ENCODE assay signal across 8 mouse cellular contexts in genomic region chr2:126673317-126674242, GRCm38 (mm10). TPM values are rescaled to one million over a fixed set of nuclear protein-coding genes. Genes with fewer than 3 reads are reported as not detected.
DNase-seq lines count a peak whose midpoint lies in the region; ATAC-seq lines count a peak whose summit lies in the region.

No protein-coding gene starts in this region.

- peak overlapping the region; percentile 55 for H3K4me2 ChIP-seq in neural tube, embryonic 11.5 days (ENCODE audit: low read depth)

- H3K27me3 ChIP-seq in neural tube, embryonic 11.5 days (ENCODE audit: control insufficient read depth, insufficient read depth, low read length), result no peaks in the 10 kb centered on the region

- no peaks in the 10 kb centered on the region for H3K9me3 ChIP-seq in neural tube, embryonic 11.5 days (ENCODE audit: control insufficient read depth, low read length)

- no peak for DNase-seq in neural tube, embryonic 11.5 days (ENCODE audit: low spot score)
- no peak for DNase-seq in neural tube, embryonic 10.5 days (ENCODE audit: extremely low spot score, low spot score)
- DNase-seq in natural killer cell, adult 2 months (ENCODE audit: low spot score in 2 of 2), result peak; percentile 29 to 40
- no peak for DNase-seq in urinary bladder, postnatal 36 days (ENCODE audit: low spot score in 2 of 2)
- no peak for DNase-seq in spleen, postnatal 4 days (ENCODE audit: low spot score in 2 of 2)
- DNase-seq in right cerebral cortex, postnatal 14 days, result no peak

- H3K4me3 ChIP-seq in neural tube, embryonic 11.5 days (ENCODE audit: low read depth, low read length), result peak overlapping the region; percentile 98

- H3K9ac ChIP-seq in neural tube, embryonic 11.5 days (ENCODE audit: low read length), result peak overlapping the region; percentile 100

- WGBS in neural tube, embryonic 11.5 days, result 72% methylated on average over 13 of the region's 13 CpGs

- H3K4me1 ChIP-seq in neural tube, embryonic 11.5 days (ENCODE audit: control insufficient read depth, insufficient read depth, low read length), result peaks cover 3% of the 10 kb centered on the region; the same call in 1 of the 2 replicates

- H3K27ac ChIP-seq in neural tube, embryonic 11.5 days (ENCODE audit: low read depth, low read length), result no peak overlapping the region; the same call in 1 of the 2 replicates

- ATAC-seq in neural tube, embryonic 11.5 days (ENCODE audit: insufficient read depth, low FRiP score, low TSS enrichment), result no peak
- peak; percentile 52 for ATAC-seq in common myeloid progenitor, adult 5-6 weeks (replicated peaks; ENCODE audit: low read depth, poor library complexity, severe bottlenecking)
- ATAC-seq in inflammation-experienced regulatory T-cells, adult 6 months, result peak; percentile 36

- no peaks in the 10 kb centered on the region; the same call in 1 of the 2 replicates for H3K36me3 ChIP-seq in neural tube, embryonic 11.5 days (ENCODE audit: control insufficient read depth, insufficient read depth, low read length)

RNA-seq across cellular contexts. Expression of gene Gabpb1, which starts 2.6 kb away (rescaled TPM):
- polyA plus RNA-seq in neural tube, embryonic 11.5 days (2014; fragmentation: Nextera tagmentation; extraction: Ambion mirVana), result 81.8 and 82.6 TPM in 2 replicates
- 50.3 and 54.1 TPM in 2 replicates for total RNA-seq in common myeloid progenitor, adult 5-6 weeks (2017)
- 10 to 100 TPM; 53.4 to 72.2 (median 57.8) TPM for polyA plus RNA-seq in inflammation-experienced regulatory T-cells, adult 6 months (2017; shearing (Covaris generic))

RNA-seq across cellular contexts. Expression of gene Usp8, which starts 33.5 kb away (rescaled TPM):
- polyA plus RNA-seq in neural tube, embryonic 11.5 days (2014; fragmentation: Nextera tagmentation; extraction: Ambion mirVana), result 47.3 and 47.7 TPM in 2 replicates
- 64.7 and 69.2 TPM in 2 replicates for total RNA-seq in common myeloid progenitor, adult 5-6 weeks (2017)
- polyA plus RNA-seq in inflammation-experienced regulatory T-cells, adult 6 months (2017; shearing (Covaris generic)), result 10 to 100 TPM; 36.8 to 44.7 (median 42.2) TPM

RNA-seq across cellular contexts. Expression of gene Hdc, which starts 54.5 kb away (rescaled TPM):
- 0.84 and 0.95 TPM in 2 replicates for polyA plus RNA-seq in neural tube, embryonic 11.5 days (2014; fragmentation: Nextera tagmentation; extraction: Ambion mirVana)
- 16.9 and 19.1 TPM in 2 replicates for total RNA-seq in common myeloid progenitor, adult 5-6 weeks (2017)
- polyA plus RNA-seq in inflammation-experienced regulatory T-cells, adult 6 months (2017; shearing (Covaris generic)), result 1 to 10 TPM in 1 of 3 experiments, under 1 TPM in 2; 0.96 to 2.1 (median 0.97) TPM

Comparison
In these comparisons a context has a peak if more than half of its experiments do, and no peak if none do; other contexts are left out.
1. DNase-seq: peak in natural killer cell, adult 2 months (2 of 2); none in neural tube, embryonic 11.5 days (single experiment), neural tube, embryonic 10.5 days (single experiment), urinary bladder, postnatal 36 days (0 of 2), spleen, postnatal 4 days (0 of 2) and right cerebral cortex, postnatal 14 days (single experiment).